Mouse (Mus musculus) frontal cortex, postnatal 10 days (tissue): ENCODE results near the gene Gstt1.
"Not testable (repeated sequence)": the region's sequence is repeated elsewhere in the genome, so short reads cannot be mapped to it uniquely, and the experiment has no call there.

Experiments used
- DNase-seq, 2 experiments: peaks; one replicate each; pipeline ENCODE4 v3.0.0; 2022; ENCODE audit warnings: low spot score in 2 of 2, mixed read lengths in 1 of 2

The Gstt1 gene

DNA sequence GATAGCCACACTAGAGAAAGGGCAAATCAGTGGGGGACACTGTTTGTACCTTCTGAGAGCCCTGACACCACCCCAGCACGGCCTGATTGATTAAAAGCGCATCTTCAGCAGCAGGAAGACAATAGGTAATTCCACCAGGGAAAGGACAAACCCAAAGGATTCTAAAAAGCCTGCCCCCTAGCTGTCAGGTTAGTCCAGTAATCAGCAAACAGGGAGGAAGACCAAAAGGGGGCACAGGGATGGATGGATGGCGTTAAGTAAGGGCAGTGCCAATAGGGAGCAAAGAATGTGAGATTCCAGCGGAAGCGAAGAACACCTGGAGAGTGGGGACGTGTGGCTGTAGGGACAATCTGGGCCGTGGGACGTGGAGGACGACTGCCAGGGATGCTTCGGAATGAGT lies 20.3 kb upstream of the Gstt1 start:
- no peak for DNase-seq

DNA sequence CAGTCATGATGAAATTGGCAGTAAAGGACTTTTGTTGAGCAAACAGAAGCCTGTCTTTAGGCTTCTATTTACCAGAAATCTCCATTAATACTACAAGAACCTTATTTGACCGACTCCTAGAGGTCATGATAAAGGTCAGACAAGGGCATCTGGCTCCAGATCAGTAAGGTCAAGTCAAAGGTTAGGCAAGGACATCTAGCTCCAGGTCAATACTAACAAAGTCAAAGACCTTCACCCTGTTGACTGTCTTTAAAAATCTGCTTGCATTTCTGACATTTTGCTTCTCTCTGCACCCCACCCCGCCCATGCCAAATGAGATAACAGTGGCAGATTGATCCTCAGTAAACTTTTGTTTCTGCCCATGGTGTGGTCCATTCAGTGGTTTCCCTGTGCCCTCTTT lies 5.8 kb upstream of the Gstt1 start:
- no peak for DNase-seq

DNA sequence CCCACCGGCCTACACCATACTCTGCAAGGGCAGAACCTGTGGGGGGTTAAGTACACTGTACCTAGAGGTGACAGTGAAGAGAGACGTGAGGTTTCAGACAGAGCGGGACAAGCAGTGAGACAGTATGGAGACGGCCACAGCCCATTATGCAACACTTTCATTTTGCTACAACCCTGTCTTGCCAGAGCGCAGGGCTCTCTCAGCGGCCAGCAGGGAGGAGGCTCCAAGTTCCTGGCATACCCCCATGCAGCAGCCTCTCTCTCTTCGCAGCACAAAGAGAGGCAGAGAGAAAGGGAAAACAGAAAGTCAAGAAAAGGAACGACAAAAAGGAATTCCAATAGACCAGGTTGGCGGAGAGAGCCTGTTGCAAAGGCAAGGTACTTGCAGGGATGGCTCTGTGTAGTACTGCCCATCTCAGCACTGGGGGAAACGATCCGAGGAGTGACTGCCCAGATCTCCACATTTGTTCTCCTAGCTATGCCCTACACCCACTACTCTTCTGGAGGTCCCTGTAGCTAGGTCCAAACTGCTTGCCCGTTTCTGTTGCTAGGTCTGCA lies 687 bp downstream of the Gstt1 start:
- no peak for DNase-seq

DNA sequence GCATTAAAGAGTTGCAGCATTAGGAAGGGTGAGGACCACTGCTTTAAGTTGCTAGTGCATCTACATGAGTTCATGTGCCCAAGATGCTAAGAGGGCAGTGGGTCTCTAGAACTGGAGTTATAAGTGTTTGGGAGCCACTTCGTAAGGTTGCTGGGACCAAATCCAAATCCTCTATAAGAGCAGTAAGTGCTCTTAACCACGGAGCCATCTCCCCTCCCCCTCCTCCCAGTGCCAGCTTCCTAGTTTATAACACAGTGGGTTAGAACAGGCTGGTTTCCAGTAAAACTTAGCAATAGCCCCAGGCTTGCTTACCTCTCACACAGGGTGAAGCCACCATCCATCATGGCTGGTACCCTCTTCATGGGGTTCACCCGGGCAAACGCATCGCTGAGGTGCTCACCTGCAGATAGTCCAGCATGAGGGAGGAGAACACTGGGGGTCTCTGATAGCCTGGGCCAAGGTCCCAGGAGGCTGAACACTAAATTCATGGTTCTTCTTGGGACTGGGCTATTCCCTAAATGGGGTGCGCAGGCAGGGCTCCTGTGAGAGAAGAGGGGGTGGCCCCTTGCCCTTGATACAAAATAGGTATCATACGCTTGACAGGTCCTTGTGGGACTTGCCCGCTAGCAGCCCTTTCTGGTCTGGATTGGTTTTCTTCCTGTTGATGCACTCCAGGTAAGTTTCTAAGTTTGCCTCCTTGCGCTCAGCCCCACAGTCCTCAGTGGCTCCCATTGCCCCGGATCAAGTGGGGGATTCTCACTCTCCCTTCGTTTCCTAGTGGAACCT lies 1.5 kb downstream of the Gstt1 start:
- DNase-seq, result no peak

DNA sequence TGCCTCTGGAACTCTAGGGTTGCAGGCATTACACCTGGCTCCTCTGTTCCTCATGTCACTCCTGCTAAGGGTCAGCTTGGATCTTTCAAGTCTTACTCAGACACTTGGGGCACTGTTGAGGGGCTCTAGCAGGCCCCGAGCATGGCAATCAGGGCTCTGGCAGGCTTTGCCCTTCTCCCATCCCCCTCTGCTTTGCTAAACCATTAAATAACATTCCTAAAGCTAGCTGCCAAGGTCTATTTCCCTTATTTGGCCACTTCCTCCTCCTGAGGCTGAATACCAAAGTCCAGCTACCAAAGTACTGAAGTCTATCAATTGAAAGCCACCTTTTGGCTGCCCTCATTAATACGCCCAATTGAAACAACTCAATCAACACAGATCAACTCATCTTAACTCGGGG lies 3.5 kb downstream of the Gstt1 start:
- no peak for DNase-seq

DNA sequence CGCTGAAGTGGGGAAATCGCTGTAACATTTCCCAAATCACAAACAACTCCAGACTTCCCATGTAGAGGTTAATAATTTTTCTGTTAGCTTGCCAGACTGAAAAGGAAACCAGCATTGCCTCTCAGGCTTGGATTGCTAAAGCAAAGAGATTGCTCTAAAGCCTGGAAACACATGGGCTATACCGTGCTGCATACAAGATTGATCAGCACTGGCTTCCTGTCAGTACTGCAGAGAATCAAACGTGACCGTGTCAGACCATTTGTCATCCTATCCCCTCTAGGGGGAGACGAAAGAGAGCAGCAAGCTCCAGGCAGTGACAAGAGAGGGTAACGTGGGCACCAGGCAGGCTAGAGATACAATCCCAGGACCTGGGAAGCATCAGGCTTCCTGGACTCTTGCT lies 7.6 kb downstream of the Gstt1 start:
- DNase-seq, result no peak

DNA sequence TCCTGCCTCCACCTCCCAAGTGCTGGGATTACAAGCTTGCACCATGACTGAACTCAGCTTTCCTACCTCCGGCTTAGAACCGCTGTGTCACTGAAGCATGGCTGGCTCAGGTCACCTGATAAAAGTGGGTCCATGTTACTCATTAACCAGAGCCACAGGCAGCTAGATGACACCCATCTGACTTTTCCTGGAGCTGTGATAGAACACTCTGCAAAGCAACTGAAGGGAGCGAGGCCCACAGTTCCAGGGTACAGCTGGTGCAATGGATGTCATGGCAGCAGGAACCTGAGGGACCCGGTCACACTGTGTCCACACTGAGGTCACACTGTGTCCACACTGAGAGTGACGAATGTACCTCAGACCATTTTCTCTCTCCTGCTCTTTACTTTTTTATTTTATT lies 8.5 kb downstream of the Gstt1 start:
- DNase-seq, result no peak

DNA sequence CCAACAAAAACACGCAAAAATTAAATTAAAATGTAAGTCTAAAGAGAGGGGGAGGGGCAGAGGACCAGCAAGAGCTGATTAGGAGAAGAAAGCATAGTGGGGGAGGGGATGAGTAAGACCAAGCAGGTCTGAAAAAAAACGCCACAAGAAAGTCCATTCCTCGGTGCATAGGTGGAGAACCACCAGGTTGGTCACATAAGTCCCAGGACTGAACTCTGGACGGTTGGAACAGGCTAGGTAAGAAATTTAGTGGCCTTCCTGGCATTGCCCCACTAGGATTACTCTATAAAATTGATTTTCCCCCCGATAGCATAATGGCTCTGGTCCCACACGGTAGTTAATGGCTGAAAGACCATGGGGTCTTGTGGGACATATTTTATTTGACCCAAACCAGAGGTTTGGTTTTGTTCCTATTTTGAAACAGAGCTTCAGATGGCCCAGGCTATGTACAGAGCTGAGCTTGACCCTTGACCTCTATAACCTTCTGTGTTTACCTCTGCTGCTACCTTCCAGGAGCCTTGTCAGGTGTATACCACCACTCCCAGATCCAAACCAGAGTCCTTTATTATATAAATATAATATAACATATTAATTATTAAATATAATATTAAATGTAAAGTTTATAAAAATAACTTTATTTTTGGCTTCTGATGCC lies 9.2 kb downstream of the Gstt1 start:
- no peak for DNase-seq

DNA sequence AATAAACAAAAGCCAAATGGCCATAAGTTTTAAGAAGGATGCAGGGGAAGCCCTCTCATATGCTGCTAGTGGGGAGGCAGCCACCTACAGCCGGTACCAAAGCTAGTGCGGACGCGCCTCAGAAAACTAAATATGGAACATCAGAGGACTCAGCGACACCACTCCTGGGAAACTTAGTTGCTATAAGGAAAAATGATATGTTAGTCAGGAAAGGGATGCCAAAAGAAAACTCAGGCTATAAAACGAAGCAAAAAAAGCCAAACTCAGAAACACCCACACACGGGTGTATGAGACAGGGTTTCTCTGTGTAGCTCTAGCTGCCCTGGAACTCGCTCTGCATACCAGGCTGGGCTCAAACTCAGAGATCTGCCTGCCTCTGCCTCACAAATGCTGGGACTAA lies 10.1 kb downstream of the Gstt1 start:
- no peak for DNase-seq

DNA sequence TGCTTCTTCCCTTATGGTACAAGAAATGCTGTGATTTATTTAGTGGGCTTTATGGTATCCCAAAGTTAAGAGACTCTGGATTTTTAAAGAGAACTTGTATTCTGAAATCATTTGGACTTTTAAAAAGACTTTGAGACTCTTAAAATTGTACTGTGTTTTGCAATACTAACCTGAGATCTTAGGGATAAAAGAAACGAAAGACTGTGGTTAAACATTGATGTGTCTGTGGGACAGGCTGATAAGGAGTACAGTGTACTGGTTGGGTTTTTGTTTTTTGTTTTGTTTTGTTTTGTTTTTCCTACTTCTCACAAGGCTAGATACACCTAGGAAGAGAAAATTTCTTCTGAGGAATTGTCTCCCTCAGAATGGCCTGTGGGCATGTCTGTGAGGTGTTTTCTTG lies 12.9 kb downstream of the Gstt1 start:
- DNase-seq, result no peak

DNA sequence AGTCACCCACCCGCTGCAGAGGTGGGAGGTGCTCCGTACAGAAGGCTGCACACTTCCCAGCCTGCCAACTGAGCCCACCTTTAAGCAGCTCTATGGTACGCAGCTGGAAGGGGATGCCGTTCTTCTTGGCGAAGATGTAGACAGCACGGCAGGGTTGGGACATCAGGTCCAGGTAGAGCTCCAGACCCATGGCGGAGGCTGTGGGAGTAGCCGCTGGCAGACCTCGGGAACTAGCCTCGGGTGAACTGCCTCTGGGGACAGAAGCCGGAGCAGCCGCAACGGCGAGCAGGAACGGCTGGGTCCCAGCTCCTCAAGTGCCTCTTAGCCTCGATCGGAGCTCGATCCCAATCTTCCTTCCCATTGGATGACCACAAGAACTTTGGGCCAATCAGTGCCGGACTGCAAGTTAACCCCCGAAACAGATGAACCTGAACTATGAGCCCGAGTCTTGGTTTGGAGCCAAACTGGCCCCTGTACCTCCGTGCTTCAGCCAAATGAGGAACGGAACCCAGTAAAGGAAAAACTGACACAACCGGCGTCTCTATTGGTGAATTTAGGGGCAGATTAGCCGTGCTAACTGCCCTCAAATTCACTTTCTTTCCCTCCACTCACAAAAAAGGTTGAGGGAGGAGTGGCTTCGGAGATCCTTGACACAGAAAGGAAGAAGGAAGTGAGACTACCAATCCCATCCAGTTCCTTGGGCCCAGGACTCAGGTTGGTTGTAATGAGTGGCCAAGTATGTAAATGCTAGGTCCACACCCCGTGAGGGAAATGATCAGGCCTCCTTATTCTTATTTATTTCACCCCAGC lies 17.4 kb downstream of the Gstt1 start, which contains the start of the genes Gm20441 and Gstt3:
TSS of gene Gm20441 (minus strand) at position 186 of the 810 bp plus-strand sequence.
TSS of gene Gstt3 (minus strand) at position 646 of the 810 bp plus-strand sequence.
- peak in 1 of 2 experiments; percentile 16 for DNase-seq

DNA sequence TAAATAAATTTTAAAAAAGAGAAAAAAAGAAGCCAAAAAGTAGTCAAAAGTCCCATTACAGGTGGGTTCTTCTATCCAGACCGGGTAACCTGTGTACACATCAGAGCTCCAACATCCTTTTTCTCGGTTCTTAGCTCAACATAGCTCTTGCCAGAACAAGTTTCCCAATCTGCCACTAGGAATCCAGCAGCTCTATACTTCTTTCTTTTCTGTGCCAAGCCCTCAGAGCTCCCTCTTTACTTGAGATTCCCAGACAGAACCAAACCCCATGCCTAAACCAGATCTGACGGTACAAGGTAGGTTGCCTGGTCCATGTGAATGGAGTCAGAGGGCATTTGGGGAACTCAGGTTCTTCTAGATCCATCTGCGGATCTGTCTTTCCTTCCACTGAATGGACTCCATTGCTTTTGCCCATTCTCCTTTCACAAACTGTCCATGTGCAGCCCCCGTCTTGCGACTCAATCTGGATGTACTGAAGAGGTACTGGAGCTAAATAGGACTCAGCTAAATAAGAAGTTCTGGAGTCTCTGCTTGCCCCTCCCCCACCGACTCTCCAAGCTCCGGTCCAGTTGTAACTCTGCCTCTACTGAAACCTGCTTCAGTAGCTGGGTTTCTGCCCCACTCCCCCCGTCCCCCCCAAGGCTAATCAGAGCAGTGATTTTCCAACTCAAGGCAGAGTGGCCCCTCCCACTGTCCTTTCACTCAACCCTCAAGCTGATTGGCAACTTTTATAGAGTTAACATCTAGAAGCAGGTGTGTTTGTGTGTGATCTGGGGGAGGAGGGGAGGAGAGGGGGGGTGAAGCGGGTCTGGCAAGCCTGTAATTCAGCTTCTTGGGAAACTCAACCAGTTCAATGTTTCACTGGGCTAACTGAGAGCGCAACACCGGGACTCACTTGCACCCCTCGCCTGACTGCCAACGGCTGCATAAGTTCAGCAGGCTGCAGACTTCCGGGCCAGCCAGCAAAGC lies 18.9 kb downstream of the Gstt1 start:
- no peak for DNase-seq

DNA sequence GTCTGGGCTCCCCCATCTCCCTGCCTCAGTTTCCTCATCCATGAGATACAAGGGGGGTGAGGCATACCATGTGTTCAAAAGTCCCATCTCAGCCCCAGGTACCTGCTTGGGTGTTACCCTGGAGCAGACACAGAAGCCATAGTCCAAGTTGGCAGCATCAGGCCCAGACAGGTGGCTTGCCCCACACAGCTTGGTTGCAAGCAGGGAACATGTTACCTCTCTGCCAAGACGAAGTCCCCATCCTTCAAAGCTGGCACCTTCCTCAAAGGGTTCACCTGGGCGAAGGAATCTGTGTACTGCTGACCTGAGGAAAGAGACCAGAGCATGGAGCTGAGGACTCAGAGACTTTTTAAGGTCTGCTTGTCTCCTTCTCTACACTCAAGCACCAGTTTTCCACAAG lies 20.5 kb downstream of the Gstt1 start:
- DNase-seq, result no peak

DNA sequence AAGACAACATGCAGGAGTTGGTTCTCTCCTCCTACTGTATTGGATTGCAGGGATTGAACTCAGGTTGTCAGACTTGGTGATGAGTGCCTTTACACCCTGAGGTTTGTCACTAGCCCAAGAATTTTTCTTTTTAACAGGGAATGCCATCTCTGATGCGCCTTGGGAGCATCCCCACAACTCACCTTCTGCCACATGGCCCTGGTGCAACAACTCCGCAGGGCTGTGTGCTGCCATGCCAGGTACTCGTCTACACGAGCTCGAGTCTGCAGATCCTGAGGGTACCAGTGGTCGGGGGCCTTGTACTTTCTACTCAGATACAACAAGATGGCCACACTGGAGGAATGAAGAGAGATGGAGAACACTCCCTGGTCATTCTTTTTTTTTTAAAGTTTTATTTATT lies 21.8 kb downstream of the Gstt1 start:
- DNase-seq, result no peak

DNA sequence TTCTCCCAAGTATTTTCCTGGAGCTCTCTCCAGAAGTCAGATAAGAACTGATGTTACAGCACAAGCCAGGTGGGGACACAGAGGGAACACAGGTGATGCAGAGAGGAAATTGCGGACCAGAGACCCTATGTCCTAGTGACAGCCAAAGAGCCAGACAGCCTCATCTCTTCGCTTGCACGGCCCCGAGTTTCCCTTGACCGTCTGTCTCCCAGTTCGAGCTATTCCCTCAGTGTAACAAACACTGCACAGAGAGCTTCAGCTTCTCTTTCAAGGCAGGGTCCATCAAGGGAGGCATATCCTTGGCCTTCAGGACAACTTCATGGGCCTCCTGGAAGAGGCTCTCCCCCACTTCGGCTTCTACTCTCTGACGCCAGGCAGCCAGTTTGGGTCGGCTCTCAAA lies 23.8 kb downstream of the Gstt1 start:
- no peak for DNase-seq

DNA sequence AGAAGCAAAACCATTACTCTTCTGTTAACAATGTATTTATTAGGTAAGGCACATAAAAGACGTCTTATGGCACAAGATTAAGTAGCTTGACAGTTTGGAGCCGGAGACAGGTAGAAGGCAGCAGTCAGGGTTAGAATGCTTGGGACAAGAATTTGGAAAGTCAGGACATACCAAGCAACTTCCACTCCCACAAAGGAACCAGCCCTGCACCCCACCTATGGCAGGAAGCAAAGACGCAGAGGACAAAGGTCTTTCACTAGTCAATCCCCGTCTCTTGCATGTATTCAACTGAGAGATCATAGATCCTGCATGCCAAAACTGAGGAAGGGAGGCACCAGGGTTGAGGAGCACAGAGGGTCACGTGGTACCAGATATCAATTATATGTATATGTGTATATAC lies 24.3 kb downstream of the Gstt1 start:
- DNase-seq, result no peak

DNA sequence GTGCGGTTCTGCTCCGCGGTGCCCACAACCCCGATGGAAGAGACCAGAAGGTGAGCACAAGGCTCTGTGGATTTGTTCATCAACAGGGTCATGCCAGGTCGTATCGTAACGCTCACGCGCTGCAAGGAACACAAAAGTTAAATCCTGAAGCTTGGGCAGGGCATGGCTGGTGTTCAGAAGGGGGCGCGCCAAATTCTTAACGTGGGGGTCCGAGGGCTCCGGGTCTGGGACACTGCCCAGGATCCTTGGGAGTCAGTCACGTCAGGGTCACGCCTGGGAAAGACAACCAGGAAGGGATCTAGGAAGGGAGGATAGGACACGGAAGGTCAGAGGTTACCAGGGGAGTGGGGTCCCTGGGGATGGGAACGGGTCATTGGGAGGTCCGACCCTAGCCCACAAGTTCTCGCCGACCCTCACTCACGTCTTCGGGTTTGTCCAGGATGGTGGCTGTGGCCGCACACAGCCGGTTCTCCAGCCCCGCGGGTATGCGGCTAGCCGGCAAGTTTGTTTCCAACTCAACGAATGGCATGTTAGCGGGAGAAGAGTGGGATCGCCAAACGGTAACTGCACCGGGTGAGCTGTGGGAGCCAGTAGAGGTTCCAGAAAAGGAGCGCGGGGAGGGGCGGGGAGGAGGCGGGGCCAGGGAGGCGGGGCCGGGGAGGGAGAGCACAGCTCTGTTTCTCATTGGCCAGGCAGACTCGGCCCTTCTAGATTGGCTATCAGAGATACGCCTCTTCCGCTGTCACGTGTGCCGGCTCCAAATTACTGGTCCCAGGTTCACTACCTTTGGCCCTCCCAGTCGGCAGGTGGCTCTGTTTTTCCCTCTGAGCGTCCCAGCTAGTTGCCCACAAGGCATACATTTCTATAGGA lies 25.4 kb downstream of the Gstt1 start, which contains the start of gene Ddt:
TSS of gene Ddt (minus strand) at position 620 of the 870 bp plus-strand sequence.
- peak; percentile 73 to 76 for DNase-seq

DNA sequence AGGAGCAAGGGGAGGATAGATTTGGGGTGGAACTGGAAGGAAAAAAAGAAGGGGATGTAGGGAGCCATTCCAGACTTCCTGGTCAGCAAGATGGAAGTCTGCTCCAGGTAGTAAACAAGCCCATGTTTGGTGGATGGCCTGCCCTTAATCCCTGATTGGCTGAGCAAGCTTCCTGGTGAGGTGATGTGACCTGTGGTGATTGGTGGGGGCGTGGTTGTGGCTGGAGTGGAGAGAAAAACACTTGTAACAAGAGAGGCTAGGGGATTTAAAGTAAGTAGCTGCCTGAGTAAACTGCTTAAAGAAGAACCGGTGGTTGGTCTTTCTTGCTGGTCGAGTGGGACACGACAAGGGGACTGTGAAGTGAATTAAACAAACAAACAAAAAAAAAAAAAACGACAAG lies 30.6 kb downstream of the Gstt1 start:
- not testable (repeated sequence) for DNase-seq

DNA sequence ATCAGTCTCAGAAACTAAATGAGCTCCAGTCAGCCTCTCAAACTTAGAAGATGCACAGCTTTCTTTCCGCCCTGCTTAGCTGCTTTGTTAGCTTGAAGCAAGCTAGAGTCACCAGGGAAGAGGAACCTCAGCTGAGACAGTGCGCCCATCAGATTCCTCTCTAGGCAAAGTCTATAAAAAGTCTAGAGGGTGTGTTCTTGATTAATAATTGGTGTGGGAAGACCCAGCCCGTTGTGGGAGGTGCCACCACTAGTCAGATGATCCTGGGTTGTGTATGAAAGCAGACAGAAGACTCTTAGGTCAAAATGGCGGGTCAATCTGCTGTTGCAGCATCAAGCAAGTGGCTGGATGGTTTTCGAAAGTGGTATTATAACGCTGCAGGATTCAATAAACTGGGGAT lies 31.5 kb downstream of the Gstt1 start:
- no peak for DNase-seq
